Mouse (Mus musculus): ENCODE results near the gene Six5. TPM values are rescaled to one million over a fixed set of nuclear protein-coding genes. Genes with fewer than 3 reads are reported as not detected.

The Six5 gene
- polyA plus RNA-seq, 1 experiment from 2014 or later: 7.2 TPM

- H3K4me1 ChIP-seq (replicated peaks; ENCODE audit: control insufficient read depth, insufficient read depth, low read length): no peaks in the 10 kb centered on the region
- H3K27ac ChIP-seq (ENCODE audit: low read length): no peak overlapping the region
- peaks cover 27% of the 10 kb centered on the region for H3K36me3 ChIP-seq (ENCODE audit: control insufficient read depth, insufficient read depth, low read length)
- H3K27me3 ChIP-seq (ENCODE audit: control insufficient read depth, insufficient read depth, low read depth, low read length): no peaks in the 10 kb centered on the region
- H3K9ac ChIP-seq (ENCODE audit: low read length): no peak overlapping the region
- H3K4me2 ChIP-seq (ENCODE audit: low read depth, low read length): no peak overlapping the region
- H3K9me3 ChIP-seq (ENCODE audit: control insufficient read depth, low read length): no peaks in the 10 kb centered on the region
- no peak overlapping the region for H3K4me3 ChIP-seq (ENCODE audit: low read length)
- no peak for ATAC-seq (ENCODE audit: low read depth)
- WGBS: 37% methylated on average over 5 of the region's 5 CpGs
Measured at GRCm38 (mm10) chr7:19137380-19137779, 43.0 kb downstream of the Six5 start.

DNA sequence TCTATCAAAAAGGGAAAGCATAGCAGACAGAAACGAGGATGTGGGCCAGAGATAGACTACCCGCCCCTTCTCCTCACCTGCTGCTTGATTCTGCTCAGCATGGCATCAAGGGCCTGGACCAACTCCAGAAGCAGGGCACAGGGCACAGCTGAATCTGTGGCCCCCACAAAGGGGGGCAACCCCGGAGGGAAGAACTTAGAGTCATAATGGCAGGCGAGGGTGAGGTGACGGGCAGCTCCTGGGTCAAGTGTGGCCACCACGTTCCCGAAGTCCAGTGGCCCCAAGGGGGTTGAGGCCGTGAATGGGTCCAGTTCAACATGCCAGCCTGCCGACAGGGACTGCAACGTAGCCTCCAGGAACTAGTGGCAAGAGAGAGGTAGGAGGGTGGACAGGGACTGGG, 52.4 kb downstream of the Six5 start:
- ATAC-seq (ENCODE audit: low read depth): no peak

DNA sequence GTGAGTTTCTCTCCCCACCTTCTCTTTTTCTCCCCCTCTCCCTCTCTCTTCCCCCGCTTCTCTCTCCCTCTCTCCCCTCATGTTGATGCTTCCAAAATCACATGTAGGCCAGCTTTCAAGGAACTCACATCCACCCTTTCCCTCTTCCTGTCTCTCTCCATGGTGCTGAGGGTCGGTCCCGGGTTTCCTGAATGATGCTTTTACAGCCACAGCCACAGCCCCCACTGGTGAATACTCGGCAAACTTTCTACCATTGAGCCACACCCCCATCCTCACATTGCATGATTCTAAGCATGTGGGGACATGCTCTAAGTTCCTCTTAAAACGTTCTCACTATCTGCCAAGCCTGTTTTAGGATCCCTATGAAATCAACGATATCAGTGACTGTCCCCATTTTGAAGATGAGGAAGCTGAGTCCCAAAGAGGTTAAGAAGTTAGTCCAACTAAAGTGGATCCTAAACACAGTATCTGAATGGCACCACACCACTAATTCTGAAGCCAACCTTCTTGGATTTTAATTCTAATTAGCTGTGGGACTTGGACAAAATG, 53.2 kb downstream of the Six5 start:
- Histone ChIP-seq H3K4me2 (ENCODE audit: low read depth, low read length) (no peak overlapping the region), H3K27ac (ENCODE audit: low read length) (no peak overlapping the region), H3K4me1 (replicated peaks; ENCODE audit: control insufficient read depth, insufficient read depth, low read length) (peaks cover 18% of the 10 kb centered on the region), H3K27me3 (ENCODE audit: control insufficient read depth, insufficient read depth, low read depth, low read length) (no peaks in the 10 kb centered on the region), H3K9me3 (ENCODE audit: control insufficient read depth, low read length) (no peaks in the 10 kb centered on the region), H3K36me3 (ENCODE audit: control insufficient read depth, insufficient read depth, low read length) (peaks cover 10% of the 10 kb centered on the region), H3K4me3 (ENCODE audit: low read length) (no peak overlapping the region), H3K9ac (ENCODE audit: low read length) (no peak overlapping the region)
- no peak for ATAC-seq (ENCODE audit: low read depth)
- 50% methylated on average over 6 of the region's 6 CpGs for WGBS

More for the DNA sequence above, 52.4 kb downstream of the Six5 start:
- Histone ChIP-seq H3K4me3 (ENCODE audit: low read length) (no peak overlapping the region), H3K27ac (ENCODE audit: low read length) (no peak overlapping the region), H3K4me1 (replicated peaks; ENCODE audit: control insufficient read depth, insufficient read depth, low read length) (peaks cover 18% of the 10 kb centered on the region), H3K27me3 (ENCODE audit: control insufficient read depth, insufficient read depth, low read depth, low read length) (no peaks in the 10 kb centered on the region), H3K4me2 (ENCODE audit: low read depth, low read length) (no peak overlapping the region), H3K36me3 (ENCODE audit: control insufficient read depth, insufficient read depth, low read length) (peaks cover 5% of the 10 kb centered on the region), H3K9ac (ENCODE audit: low read length) (no peak overlapping the region), H3K9me3 (ENCODE audit: control insufficient read depth, low read length) (no peaks in the 10 kb centered on the region)
- 86% methylated on average over 10 of the region's 10 CpGs for WGBS

Small RNA genes within 50 kb of the gene (microRNA-seq; reads per million reads assigned to microRNA genes)
- not detected for gene Mir3100

Other genes with a start within 250 kb of the Six5 start
- gene Pglyrp1, start 223.3 kb upstream of the Six5 start, polyA plus RNA-seq (2015; fragmentation: Nextera tagmentation; extraction: Ambion mirVana): 12.5 and 18.1 TPM in 2 replicates
- 30.8 and 32.7 TPM in 2 replicates for gene Ccdc61, start 184.2 kb upstream of the Six5 start, polyA plus RNA-seq (2015; fragmentation: Nextera tagmentation; extraction: Ambion mirVana)
- 0.89 and 0.99 TPM in 2 replicates for gene Nova2, start 168.7 kb upstream of the Six5 start, polyA plus RNA-seq (2015; fragmentation: Nextera tagmentation; extraction: Ambion mirVana)
- gene Nanos2, start 107.2 kb upstream of the Six5 start, polyA plus RNA-seq (2015; fragmentation: Nextera tagmentation; extraction: Ambion mirVana): not detected in 2 replicates
- gene Mypop, start 103.3 kb upstream of the Six5 start, polyA plus RNA-seq (2015; fragmentation: Nextera tagmentation; extraction: Ambion mirVana): 2.1 and 2.8 TPM in 2 replicates
- 16.0 and 16.5 TPM in 2 replicates for gene Irf2bp1, start 90.5 kb upstream of the Six5 start, polyA plus RNA-seq (2015; fragmentation: Nextera tagmentation; extraction: Ambion mirVana)
- 2.3 TPM in 2 replicates for gene Foxa3, start 71.1 kb upstream of the Six5 start, polyA plus RNA-seq (2015; fragmentation: Nextera tagmentation; extraction: Ambion mirVana)
- 27.4 and 27.5 TPM in 2 replicates for gene Sympk, start 70.2 kb upstream of the Six5 start, polyA plus RNA-seq (2015; fragmentation: Nextera tagmentation; extraction: Ambion mirVana)
- gene Rsph6a, start 39.9 kb upstream of the Six5 start, polyA plus RNA-seq (2015; fragmentation: Nextera tagmentation; extraction: Ambion mirVana): not detected in 2 replicates
- 11.3 and 11.9 TPM in 2 replicates for gene Dmwd, start 18.4 kb upstream of the Six5 start, polyA plus RNA-seq (2015; fragmentation: Nextera tagmentation; extraction: Ambion mirVana)
- gene Dmpk, start 10.7 kb upstream of the Six5 start, polyA plus RNA-seq (2015; fragmentation: Nextera tagmentation; extraction: Ambion mirVana): 28.7 and 29.3 TPM in 2 replicates
- 1.9 and 2.2 TPM in 2 replicates for gene Gm4969, start 23.8 kb downstream of the Six5 start, polyA plus RNA-seq (2015; fragmentation: Nextera tagmentation; extraction: Ambion mirVana)
- 16.2 and 16.3 TPM in 2 replicates for gene Fbxo46, start 25.3 kb downstream of the Six5 start, polyA plus RNA-seq (2015; fragmentation: Nextera tagmentation; extraction: Ambion mirVana)
- 15.4 and 15.7 TPM in 2 replicates for gene Qpctl, start 54.7 kb downstream of the Six5 start, polyA plus RNA-seq (2015; fragmentation: Nextera tagmentation; extraction: Ambion mirVana)
- 135 and 144 TPM in 2 replicates for gene Snrpd2, start 55.1 kb downstream of the Six5 start, polyA plus RNA-seq (2015; fragmentation: Nextera tagmentation; extraction: Ambion mirVana)
- 5.6 and 8.2 TPM in 2 replicates for gene Gipr, start 71.5 kb downstream of the Six5 start, polyA plus RNA-seq (2015; fragmentation: Nextera tagmentation; extraction: Ambion mirVana)
- gene Eml2, start 81.8 kb downstream of the Six5 start, polyA plus RNA-seq (2015; fragmentation: Nextera tagmentation; extraction: Ambion mirVana): 11.3 and 12.4 TPM in 2 replicates
- 2.1 and 2.6 TPM in 2 replicates for gene Gpr4, start 117.9 kb downstream of the Six5 start, polyA plus RNA-seq (2015; fragmentation: Nextera tagmentation; extraction: Ambion mirVana)
- gene Opa3, start 133.7 kb downstream of the Six5 start, polyA plus RNA-seq (2015; fragmentation: Nextera tagmentation; extraction: Ambion mirVana): 29.9 and 31.5 TPM in 2 replicates
- 103 and 105 TPM in 2 replicates for gene Vasp, start 177.2 kb downstream of the Six5 start, polyA plus RNA-seq (2015; fragmentation: Nextera tagmentation; extraction: Ambion mirVana)
- not detected in 2 replicates for gene Ppm1n, start 185.5 kb downstream of the Six5 start, polyA plus RNA-seq (2015; fragmentation: Nextera tagmentation; extraction: Ambion mirVana)
- 13.8 and 17.5 TPM in 2 replicates for gene Rtn2, start 188.0 kb downstream of the Six5 start, polyA plus RNA-seq (2015; fragmentation: Nextera tagmentation; extraction: Ambion mirVana)
- 0.20 and 0.31 TPM in 2 replicates for gene Fosb, start 215.5 kb downstream of the Six5 start, polyA plus RNA-seq (2015; fragmentation: Nextera tagmentation; extraction: Ambion mirVana)